Mouse (Mus musculus): ENCODE measurements around the gene Cdhr2. TPM values are rescaled to one million over a fixed set of nuclear protein-coding genes. Genes with fewer than 3 reads are reported as not detected.

Gene Cdhr2
- polyA plus RNA-seq, 1 experiment from 2014 or later = 0.04 TPM

- Histone ChIP-seq H3K27ac (peak overlapping the region; percentile 100; the same call in 1 of the 2 replicates), H3K4me3 (peak overlapping the region; percentile 93), H3K9me3 (no peaks in the 10 kb centered on the region), H3K4me1 (peaks cover 33% of the 10 kb centered on the region), H3K36me3 (replicated peaks) (peaks cover 67% of the 10 kb centered on the region), H3K27me3 (ENCODE audit: poor library complexity, severe bottlenecking) (no peaks in the 10 kb centered on the region)
- DNase-seq (ENCODE audit: extremely low spot score, low spot score) = no peak
- WGBS = 77% methylated on average over 3 of the region's 3 CpGs
Observed at GRCm38 (mm10) chr13:54684140-54684896, 16.9 kb upstream of the Cdhr2 start.

DNA sequence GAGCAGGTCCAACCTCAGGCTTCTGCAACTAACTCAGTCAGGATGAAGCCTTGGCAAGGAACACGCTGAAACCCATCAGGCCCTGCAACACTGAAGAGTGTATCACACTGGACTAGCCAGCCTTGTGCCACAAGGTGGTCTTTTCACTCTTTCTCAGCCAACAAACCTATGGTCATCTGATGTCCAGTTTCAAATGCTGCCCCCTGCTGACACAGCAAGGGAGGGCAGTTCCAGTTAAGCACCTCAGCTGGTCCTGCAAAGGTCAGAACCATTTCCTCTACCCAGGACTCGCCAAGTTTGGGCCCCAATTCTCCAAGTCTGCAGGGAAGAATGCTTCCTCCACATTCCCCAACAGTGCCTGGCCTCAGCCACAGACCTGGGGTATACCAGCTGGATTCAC, 16.1 kb upstream of the Cdhr2 start:
- no peaks in the 10 kb centered on the region for H3K9me3 ChIP-seq
- H3K27ac ChIP-seq = peak overlapping the region; percentile 100
- H3K4me3 ChIP-seq = peak overlapping the region; percentile 93
- peaks cover 60% of the 10 kb centered on the region for H3K36me3 ChIP-seq (replicated peaks)
- WGBS = 42% methylated on average over 2 of the region's 2 CpGs
- peak; percentile 50 for DNase-seq (ENCODE audit: extremely low spot score, low spot score)
- H3K27me3 ChIP-seq (ENCODE audit: poor library complexity, severe bottlenecking) = no peaks in the 10 kb centered on the region
- peaks cover 33% of the 10 kb centered on the region for H3K4me1 ChIP-seq

DNA sequence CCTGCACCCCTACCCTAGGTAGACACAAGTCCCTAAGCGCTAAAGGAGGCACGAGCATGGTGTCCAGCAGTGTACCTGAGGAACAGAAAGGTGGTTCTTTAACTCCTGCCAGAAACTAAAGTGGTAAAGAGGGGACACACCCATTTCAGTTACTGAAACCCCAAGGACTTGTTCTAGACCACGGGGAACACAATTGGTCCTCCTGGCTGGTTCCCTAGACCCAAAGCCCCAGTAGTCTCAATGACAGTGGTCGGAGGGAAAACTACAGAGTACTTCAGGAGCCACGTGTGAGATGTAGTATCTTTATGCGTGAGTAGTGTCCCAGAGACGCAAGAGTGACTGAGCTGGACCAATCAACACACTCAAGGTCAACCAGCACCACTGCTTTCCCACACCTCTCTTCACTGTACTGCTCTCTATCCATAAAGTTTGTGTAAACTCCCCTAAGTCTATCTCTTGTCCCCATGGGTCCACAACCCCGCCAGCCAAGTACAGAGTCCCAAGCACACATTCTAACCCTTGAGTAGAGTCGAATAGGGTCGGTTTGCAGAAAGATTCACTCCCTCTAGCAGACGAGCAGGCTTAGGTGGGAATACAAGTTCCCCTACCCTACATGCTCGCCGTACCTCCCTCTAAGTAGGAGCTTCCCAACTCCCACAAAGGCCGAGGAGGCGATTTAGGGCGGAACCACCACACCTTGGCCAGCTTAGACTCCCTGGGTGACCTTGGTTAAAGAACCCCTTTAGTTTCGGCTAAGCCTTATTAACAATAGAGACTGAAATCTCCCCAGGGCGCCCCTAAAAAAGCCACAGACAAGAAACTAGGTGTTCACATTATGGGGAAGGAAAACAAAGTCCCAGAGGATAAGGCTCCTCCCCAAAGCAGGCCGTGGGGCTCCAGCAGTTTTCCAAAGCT, 14.9 kb upstream of the Cdhr2 start:
- WGBS = 9% methylated on average over 19 of the region's 19 CpGs
- no peaks in the 10 kb centered on the region for H3K9me3 ChIP-seq
- peaks cover 41% of the 10 kb centered on the region for H3K4me1 ChIP-seq
- no peaks in the 10 kb centered on the region for H3K27me3 ChIP-seq (ENCODE audit: poor library complexity, severe bottlenecking)
- H3K27ac ChIP-seq = peak overlapping the region; percentile 100
- peak overlapping the region; percentile 93 for H3K4me3 ChIP-seq
- H3K36me3 ChIP-seq (replicated peaks) = peaks cover 51% of the 10 kb centered on the region
- DNase-seq (ENCODE audit: extremely low spot score, low spot score) = peak; percentile 35

GRCm38 (mm10) chr13:54687096-54687495, 14.2 kb upstream of the Cdhr2 start:
- H3K27me3 ChIP-seq (ENCODE audit: poor library complexity, severe bottlenecking) = no peaks in the 10 kb centered on the region
- WGBS = under 1% methylated on average over 35 of the region's 35 CpGs
- H3K4me3 ChIP-seq = peak overlapping the region; percentile 93
- peaks cover 48% of the 10 kb centered on the region for H3K4me1 ChIP-seq
- H3K27ac ChIP-seq = peak overlapping the region; percentile 100
- H3K9me3 ChIP-seq = no peaks in the 10 kb centered on the region
- DNase-seq (ENCODE audit: extremely low spot score, low spot score) = peak; percentile 86
- H3K36me3 ChIP-seq (replicated peaks) = peaks cover 44% of the 10 kb centered on the region

DNA sequence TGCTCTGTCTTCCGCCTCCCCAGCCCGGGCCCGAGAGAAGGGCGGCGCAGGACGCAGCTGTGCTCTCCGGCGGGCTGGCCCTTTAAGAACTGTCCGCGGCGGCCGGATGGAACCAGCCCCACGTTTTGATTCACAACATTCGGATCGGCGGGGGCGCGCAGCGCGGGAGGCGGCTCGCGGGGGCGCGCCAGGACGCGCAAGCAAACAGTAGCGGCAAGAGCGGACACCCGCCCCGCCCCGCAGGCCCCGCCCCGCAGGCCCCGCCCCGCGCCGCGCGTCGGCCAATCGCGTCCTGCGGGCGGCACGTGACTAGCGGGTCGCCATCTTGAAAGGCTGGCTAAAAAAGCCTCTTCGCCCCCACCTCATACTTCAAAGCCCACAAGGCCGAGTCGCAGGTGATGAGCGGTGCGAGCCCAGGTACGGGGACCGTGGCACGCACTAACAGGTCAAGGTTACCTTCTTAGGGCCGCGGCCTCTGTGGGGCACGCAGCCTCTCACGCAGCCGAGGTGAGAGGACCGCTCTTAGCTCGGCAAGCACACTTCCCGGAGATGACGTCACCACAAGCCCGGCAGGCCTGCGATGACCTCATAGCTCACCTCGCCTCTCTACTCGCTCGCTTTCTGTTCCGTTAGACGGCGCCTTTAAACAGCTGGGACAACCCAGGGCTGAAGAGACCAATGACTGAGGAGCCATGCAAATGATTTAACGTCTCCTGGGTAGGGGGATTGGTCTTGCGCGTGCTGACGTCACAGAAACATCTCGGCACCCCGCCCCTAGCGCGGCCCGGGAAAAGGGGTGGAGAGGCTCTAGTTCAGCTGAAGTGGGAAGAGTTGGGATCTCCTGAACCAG, 13.5 kb upstream of the Cdhr2 start:
- peak; percentile 96 for DNase-seq (ENCODE audit: extremely low spot score, low spot score)
- H3K4me1 ChIP-seq = peaks cover 55% of the 10 kb centered on the region
- H3K4me3 ChIP-seq = peak overlapping the region; percentile 93
- no peaks in the 10 kb centered on the region for H3K27me3 ChIP-seq (ENCODE audit: poor library complexity, severe bottlenecking)
- H3K9me3 ChIP-seq = no peaks in the 10 kb centered on the region
- peaks cover 37% of the 10 kb centered on the region for H3K36me3 ChIP-seq (replicated peaks)
- WGBS = under 1% methylated on average over 81 of the region's 82 CpGs
- H3K27ac ChIP-seq = peak overlapping the region; percentile 100

DNA sequence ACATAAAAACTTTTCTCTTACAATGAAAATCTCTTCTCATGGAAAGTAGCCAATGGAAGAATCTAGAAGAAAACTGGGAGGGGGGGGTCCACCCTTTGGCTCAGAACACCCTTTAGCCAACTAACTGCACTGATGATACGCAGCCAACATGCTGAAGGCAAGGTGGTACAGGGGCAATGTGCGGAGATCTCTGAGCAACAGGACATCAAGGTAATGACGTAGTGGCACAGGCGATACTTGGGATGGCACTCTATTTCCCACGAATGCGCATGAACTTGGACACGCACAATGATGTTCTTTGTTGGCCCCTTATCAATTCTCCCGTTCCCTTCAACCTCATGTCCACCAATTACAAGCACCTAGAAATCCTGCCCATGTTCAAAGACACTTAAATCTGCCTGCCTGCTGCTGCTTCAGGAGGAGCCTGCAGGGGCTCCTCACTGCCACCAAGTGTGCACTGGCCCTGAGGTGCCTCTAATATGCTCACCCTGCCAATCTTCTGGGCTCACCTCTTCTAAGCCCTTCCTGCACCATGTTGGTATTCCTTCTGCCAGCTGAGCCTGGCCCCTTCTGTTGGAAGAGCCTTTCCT, 11.0 kb upstream of the Cdhr2 start:
- peaks cover 54% of the 10 kb centered on the region for H3K4me1 ChIP-seq
- peaks cover 13% of the 10 kb centered on the region for H3K36me3 ChIP-seq (replicated peaks)

GRCm38 (mm10) chr13:54691737-54692136, 9.5 kb upstream of the Cdhr2 start:
- H3K4me3 ChIP-seq = peak overlapping the region; percentile 87
- peaks cover 5% of the 10 kb centered on the region; the same call in 1 of the 2 replicates for H3K36me3 ChIP-seq (replicated peaks)
- DNase-seq (ENCODE audit: extremely low spot score, low spot score) = no peak
- no peaks in the 10 kb centered on the region for H3K27me3 ChIP-seq (ENCODE audit: poor library complexity, severe bottlenecking)
- H3K9me3 ChIP-seq = no peaks in the 10 kb centered on the region
- H3K27ac ChIP-seq = no peak overlapping the region
- H3K4me1 ChIP-seq = peaks cover 43% of the 10 kb centered on the region

More for the DNA sequence above, 11.0 kb upstream of the Cdhr2 start:
- DNase-seq (ENCODE audit: extremely low spot score, low spot score) = no peak
- Histone ChIP-seq H3K4me3 (0 out of 2 replicates have a peak overlapping the region, but pooled peaks have one; percentile 1), H3K9me3 (no peaks in the 10 kb centered on the region), H3K27me3 (ENCODE audit: poor library complexity, severe bottlenecking) (no peaks in the 10 kb centered on the region), H3K27ac (no peak overlapping the region)
- 94% methylated on average over 8 of the region's 8 CpGs for WGBS

DNA sequence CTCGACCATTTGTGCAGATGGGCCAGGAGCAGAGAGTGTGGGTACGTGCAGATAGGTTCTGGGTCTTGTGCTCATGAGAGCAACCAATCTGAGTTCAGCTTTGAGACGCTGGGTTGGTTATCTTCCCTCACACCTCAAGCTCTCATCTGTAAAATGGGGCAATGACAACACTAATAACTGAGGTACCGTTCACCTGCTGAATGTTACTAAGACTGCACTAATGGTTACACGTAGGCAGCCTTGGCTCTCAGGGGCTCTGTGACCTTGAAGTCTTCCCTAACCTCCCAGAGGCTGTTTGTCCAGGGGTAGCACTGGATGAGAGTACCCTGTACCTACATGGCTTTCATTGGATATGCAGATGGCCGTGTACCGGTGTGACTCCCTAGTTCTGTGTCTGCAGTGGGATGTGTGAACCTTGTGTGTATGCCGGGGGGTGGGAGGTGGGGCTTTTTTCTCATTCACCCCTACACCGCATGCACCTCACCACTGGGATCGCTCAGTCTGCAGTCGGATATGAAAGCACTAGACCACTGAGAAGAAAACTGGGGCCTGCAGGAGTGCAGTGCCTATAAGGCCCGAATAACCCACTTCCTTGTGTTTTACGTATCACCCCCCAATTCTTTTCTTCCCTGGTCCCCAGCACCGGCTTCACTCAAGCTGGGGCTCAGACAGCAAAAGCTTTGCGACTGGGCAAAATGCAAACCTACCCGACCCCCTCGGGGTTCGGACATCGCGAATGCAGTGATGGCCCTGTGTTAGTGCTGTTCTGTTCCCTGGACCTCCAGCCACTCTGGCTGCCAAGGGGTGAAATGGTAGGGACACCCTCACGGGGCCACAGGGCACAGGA, 8.3 kb upstream of the Cdhr2 start:
- WGBS = 17% methylated on average over 21 of the region's 21 CpGs
- H3K4me3 ChIP-seq = peak overlapping the region; percentile 87
- H3K9me3 ChIP-seq = no peaks in the 10 kb centered on the region
- H3K27ac ChIP-seq = peak overlapping the region; percentile 96
- H3K36me3 ChIP-seq (replicated peaks) = peaks cover 5% of the 10 kb centered on the region; the same call in 1 of the 2 replicates
- DNase-seq (ENCODE audit: extremely low spot score, low spot score) = peak; percentile 32
- peaks cover 43% of the 10 kb centered on the region for H3K4me1 ChIP-seq
- H3K27me3 ChIP-seq (ENCODE audit: poor library complexity, severe bottlenecking) = no peaks in the 10 kb centered on the region

DNA sequence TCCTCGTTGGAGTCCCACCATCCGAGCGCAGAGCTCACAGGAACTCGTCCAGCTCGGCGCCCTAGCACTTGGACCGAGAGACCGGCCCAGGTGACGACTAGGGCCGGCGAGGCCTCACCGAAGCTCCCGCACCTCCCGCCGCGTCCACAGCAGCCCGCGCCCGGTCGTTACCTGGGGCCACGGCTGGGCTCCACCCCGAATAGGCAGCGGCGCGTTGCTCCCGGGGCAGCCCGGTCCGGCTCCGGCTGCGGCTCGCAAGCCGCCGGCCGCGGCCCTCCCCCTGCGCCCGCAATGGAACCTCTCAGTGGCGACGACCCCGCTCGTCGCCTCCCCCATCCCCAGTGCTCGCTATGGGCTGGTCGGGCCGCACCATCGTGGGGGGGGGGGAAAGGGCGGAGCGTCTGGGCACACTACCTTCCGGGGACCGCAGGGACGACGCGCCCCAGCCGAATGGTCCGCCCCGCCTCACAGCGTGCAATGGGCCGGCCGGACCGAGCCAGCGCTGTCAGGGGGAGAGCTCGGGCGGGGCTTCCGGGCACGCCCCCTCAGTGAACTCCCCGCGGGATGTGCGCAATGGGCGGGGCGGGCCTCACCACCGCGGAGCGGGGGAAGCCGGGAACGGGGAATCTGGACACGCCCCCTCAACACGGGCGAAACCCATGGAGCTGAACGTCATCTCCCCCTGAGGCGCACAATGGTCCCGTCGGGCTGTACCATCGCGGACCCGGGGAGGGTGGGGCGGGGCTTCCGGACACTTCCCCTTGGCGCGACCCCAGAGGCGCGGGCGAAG, 7.5 kb upstream of the Cdhr2 start, which contains the start of gene Rnf44:
TSS of gene Rnf44 (minus strand) at position 350 of the 790 bp plus-strand sequence.
- no peaks in the 10 kb centered on the region for H3K27me3 ChIP-seq (ENCODE audit: poor library complexity, severe bottlenecking)
- DNase-seq (ENCODE audit: extremely low spot score, low spot score) = peak; percentile 98
- peak within 1 kb of the TSS; percentile 87 for H3K4me3 ChIP-seq
- under 1% methylated on average over 91 of the region's 92 CpGs for WGBS
- H3K9me3 ChIP-seq = no peaks in the 10 kb centered on the region
- H3K4me1 ChIP-seq = peaks cover 36% of the 10 kb centered on the region
- peak within 1 kb of the TSS; percentile 96 for H3K27ac ChIP-seq
- H3K36me3 ChIP-seq (replicated peaks) = peaks cover 5% of the 10 kb centered on the region; the same call in 1 of the 2 replicates

GRCm38 (mm10) chr13:54694348-54695060, 6.8 kb upstream of the Cdhr2 start:
- Histone ChIP-seq H3K36me3 (replicated peaks) (peaks cover 5% of the 10 kb centered on the region; the same call in 1 of the 2 replicates), H3K4me1 (peaks cover 35% of the 10 kb centered on the region), H3K27ac (peak overlapping the region; percentile 96), H3K27me3 (ENCODE audit: poor library complexity, severe bottlenecking) (no peaks in the 10 kb centered on the region), H3K4me3 (peak overlapping the region; percentile 87), H3K9me3 (no peaks in the 10 kb centered on the region)
- DNase-seq (ENCODE audit: extremely low spot score, low spot score) = no peak
- 16% methylated on average over 26 of the region's 26 CpGs for WGBS
